Mouse (Mus musculus) hindbrain, postnatal 0 days (tissue): ENCODE measurements around the gene Ahnak. TPM values are rescaled to one million over a fixed set of nuclear protein-coding genes. Genes with fewer than 3 reads are reported as not detected.

Experiments used
- ATAC-seq: fragments of 200-750 bp; cut with Nextera tagmentation; 2 replicates; pipeline ENCODE4 v1.8.0; 2017; ENCODE audit warnings: mild to moderate bottlenecking, moderate TSS enrichment, moderate library complexity
- DNase-seq: peaks from one replicate; pipeline ENCODE4 v3.0.0-alpha.2; 2015; ENCODE audit warnings: low spot score
- H3K27ac ChIP-seq: fragments of 300-500 bp; sonication (generic); 2 replicates; pipeline ENCODE4 v1.5.1; 2014; ENCODE audit warnings: mild to moderate bottlenecking
- H3K27me3 ChIP-seq: fragments of 300-500 bp; sonication (generic); 2 replicates; pipeline ENCODE4 v1.6.1; 2014; ENCODE audit warnings: low read length, mixed read lengths; ENCODE audit not compliant: insufficient read depth
- H3K36me3 ChIP-seq: fragments of 300-500 bp; sonication (generic); 2 replicates; pipeline ENCODE4 v1.6.1; 2014; ENCODE audit warnings: low read length, mixed read lengths; ENCODE audit not compliant: insufficient read depth
- H3K4me1 ChIP-seq: fragments of 300-500 bp; sonication (generic); 2 replicates; pipeline ENCODE4 v1.6.1; 2014; ENCODE audit warnings: antibody characterized with exemption, low read length, mixed read lengths; ENCODE audit not compliant: insufficient read depth
- H3K4me2 ChIP-seq: fragments of 300-500 bp; sonication (generic); 2 replicates; pipeline ENCODE4 v1.6.1; 2014; ENCODE audit warnings: low read depth, mild to moderate bottlenecking, low read length, moderate library complexity, mixed read lengths
- H3K4me3 ChIP-seq: fragments of 300-500 bp; sonication (generic); 2 replicates; pipeline ENCODE4 v1.5.1; 2014; ENCODE audit warnings: low read length
- H3K9ac ChIP-seq: fragments of 300-500 bp; sonication (generic); replicated peaks from 2 replicates; pipeline ENCODE4 v1.6.1; 2014; ENCODE audit warnings: mild to moderate bottlenecking, low read length, moderate library complexity, mixed read lengths
- H3K9me3 ChIP-seq: fragments of 300-500 bp; sonication (generic); 2 replicates; pipeline ENCODE4 v1.6.1; 2016; ENCODE audit warnings: low read length, mixed read lengths
- CTCF ChIP-seq: IDR thresholded peaks from 2 replicates; pipeline ENCODE4 v1.5.1; 2016; ENCODE audit warnings: antibody characterized with exemption, control low read depth, low read depth
- WGBS: fragments of 180-500 bp; shearing (Covaris S2); extraction: QIAGEN DNeasy Blood & Tissue Kit; methylation state at CpG from one replicate; pipeline ENCODE4 v1.1.7; 2014; 5-methylcytosine and 5-hydroxymethylcytosine counted together
- polyA plus RNA-seq: library from polyadenylated mRNA; unstranded; fragments of >200 nt; fragmentation: Nextera tagmentation; extraction: Ambion mirVana; gene quantifications from 2 replicates; pipeline ENCODE4 v1.2.1, GENCODE M21; 2015
- total RNA-seq: library from RNA; depleted of rRNA; stranded (reverse); fragments of >200 nt; gene quantifications from 2 replicates; pipeline ENCODE4 v1.2.3, GENCODE M21; 2014

The Ahnak gene
- total and polyA plus RNA-seq, 2 experiments from 2014 or later, result 6.1 to 11.2 TPM

GRCm38 (mm10) chr19:8980771-8981170 lies 8.3 kb upstream of the Ahnak start:
- no peak for TF ChIP-seq CTCF
- H3K9me3 ChIP-seq, result no peaks in the 10 kb centered on the region
- ATAC-seq (no peak), DNase-seq (no peak)
- H3K4me3 ChIP-seq, result no peak overlapping the region
- H3K4me2 ChIP-seq, result no peak overlapping the region
- no peaks in the 10 kb centered on the region for H3K27me3 ChIP-seq
- peaks cover 7% of the 10 kb centered on the region; the same call in 1 of the 2 replicates for H3K4me1 ChIP-seq
- 55% methylated on average over 5 of the region's 5 CpGs for WGBS
- H3K36me3 ChIP-seq, result peaks cover 16% of the 10 kb centered on the region; the same call in 1 of the 2 replicates
- H3K9ac ChIP-seq, result no peak overlapping the region
- no peak overlapping the region for H3K27ac ChIP-seq

DNA sequence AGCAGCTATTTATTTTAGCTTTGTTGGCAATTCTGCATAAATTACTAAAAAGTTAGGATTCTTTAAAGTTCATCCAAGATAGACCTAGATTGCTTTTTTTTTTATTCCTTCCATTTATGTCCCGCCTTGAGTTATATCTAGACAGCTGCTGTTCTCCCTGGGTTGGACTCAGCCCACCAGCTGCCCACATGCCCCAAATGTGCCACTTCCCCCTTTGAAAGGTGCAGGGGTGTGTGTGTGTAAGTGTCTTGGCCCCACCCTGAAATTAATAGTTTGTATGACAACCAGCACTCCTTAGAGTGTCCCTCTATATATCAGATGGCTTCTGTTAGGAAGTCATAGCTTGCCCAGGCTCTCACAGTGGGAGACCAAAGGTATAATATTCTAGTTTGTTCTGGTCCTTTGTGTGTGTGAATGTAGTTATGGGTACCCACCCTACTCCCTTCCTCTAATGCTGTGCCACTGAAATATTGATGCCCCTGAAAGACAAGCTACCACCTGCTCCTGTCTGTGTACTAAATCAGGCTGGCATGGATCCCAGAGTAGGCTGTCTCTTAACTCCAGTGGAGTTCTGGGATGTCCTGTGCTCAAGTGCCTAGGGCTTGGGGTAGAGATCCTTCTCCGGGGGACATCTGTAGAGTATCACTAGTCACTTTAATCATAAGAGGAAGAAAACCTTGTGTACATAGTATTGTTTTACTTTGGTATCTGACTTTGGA lies 7.5 kb upstream of the Ahnak start:
- Histone ChIP-seq H3K27ac (no peak overlapping the region), H3K9ac (no peak overlapping the region), H3K4me1 (peaks cover 7% of the 10 kb centered on the region; the same call in 1 of the 2 replicates), H3K4me3 (no peak overlapping the region), H3K27me3 (no peaks in the 10 kb centered on the region), H3K9me3 (no peaks in the 10 kb centered on the region), H3K36me3 (peaks cover 16% of the 10 kb centered on the region; the same call in 1 of the 2 replicates), H3K4me2 (no peak overlapping the region)
- WGBS, result 72% methylated on average over 2 of the region's 2 CpGs
- peak; percentile 60 for DNase-seq
- no peak for TF ChIP-seq CTCF
- ATAC-seq, result no peak

DNA sequence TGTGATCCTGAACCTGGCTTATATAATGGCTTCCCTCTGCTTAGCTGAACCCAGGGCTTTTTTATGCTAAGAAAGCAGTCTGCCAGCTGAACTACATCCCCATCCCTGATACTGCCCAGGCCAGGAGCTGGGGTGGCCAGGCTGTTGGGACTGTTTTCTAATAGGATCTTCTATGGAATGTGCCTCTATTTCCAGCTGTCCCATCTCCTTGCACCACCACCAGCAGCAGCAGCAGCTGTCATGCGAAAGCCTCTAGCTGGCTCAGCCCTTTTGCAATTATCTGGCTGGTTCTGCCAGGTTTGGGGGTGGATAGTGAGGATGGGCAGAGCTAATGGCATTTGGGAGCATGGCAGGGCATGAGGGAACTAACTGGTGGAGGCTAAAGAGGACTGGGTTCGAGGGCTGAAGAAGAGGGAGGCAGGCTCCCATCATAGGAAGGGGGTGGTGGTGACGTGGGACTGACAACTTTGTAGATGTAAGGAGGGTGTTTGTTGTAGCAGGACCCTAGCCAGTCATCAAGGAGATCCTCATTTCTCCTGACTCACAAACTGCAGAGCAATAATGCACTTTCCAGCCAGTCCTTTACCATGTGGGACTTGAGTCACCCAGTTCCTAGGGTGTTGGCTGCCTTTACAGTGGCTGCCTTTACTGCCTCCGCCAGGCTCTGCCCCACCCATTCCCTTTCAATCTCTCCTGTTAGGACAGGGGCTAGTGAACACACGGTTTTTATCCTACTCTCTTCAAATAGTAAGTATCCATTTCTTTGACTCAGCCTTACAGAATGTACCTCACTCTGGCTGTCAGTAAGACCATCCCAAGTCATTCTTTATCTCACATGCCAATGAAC lies 6.6 kb upstream of the Ahnak start:
- Histone ChIP-seq H3K4me3 (no peak overlapping the region), H3K4me1 (peaks cover 7% of the 10 kb centered on the region; the same call in 1 of the 2 replicates), H3K4me2 (no peak overlapping the region), H3K36me3 (peaks cover 16% of the 10 kb centered on the region; the same call in 1 of the 2 replicates), H3K9ac (no peak overlapping the region), H3K27me3 (no peaks in the 10 kb centered on the region), H3K9me3 (no peaks in the 10 kb centered on the region), H3K27ac (no peak overlapping the region)
- DNase-seq (no peak), ATAC-seq (no peak)
- TF ChIP-seq CTCF, result no peak
- 60% methylated on average over 5 of the region's 5 CpGs for WGBS

DNA sequence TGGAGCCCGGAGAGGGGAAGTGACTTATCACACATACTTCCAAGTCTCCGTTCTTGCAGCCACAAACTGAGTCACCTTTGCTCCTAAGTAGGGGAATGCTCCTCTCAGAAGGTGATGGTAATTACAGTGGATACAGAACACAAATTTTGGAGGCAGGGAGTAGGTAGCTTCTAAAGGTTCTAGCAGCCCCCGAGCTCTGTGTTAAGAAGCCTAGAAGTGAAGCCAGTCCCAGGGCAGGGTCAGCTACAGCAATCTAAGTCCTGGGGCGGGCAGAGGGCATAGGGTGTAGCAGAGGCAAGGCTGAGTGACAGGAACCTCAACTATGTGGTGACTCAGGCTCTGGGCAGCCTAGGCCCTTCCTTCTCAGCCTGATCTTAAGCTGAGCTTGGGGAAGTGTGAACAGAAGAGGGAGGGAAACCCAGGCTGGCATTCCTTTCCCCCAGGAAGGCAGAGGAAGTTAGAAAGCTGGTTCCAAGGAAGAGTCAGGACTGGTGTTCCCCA lies 5.9 kb upstream of the Ahnak start:
- no peak for TF ChIP-seq CTCF
- Histone ChIP-seq H3K27ac (no peak overlapping the region), H3K27me3 (peaks cover under 1% of the 10 kb centered on the region; the same call in 1 of the 2 replicates), H3K9ac (no peak overlapping the region), H3K4me2 (no peak overlapping the region), H3K4me3 (no peak overlapping the region), H3K36me3 (peaks cover 13% of the 10 kb centered on the region; the same call in 1 of the 2 replicates), H3K4me1 (peaks cover 7% of the 10 kb centered on the region; the same call in 1 of the 2 replicates), H3K9me3 (no peaks in the 10 kb centered on the region)
- no peak for ATAC-seq
- 50% methylated on average over 4 of the region's 4 CpGs for WGBS
- no peak for DNase-seq

GRCm38 (mm10) chr19:8984255-8984868 lies 4.7 kb upstream of the Ahnak start:
- peaks cover 8% of the 10 kb centered on the region; the same call in 1 of the 2 replicates for H3K27me3 ChIP-seq
- 0 out of 2 replicates have a peak overlapping the region, but pooled peaks have one; percentile 17 for H3K9ac ChIP-seq
- H3K4me3 ChIP-seq, result no peak overlapping the region
- 6% methylated on average over 7 of the region's 7 CpGs for WGBS
- no peak for TF ChIP-seq CTCF
- H3K9me3 ChIP-seq, result no peaks in the 10 kb centered on the region
- H3K36me3 ChIP-seq, result peaks cover 2% of the 10 kb centered on the region; the same call in 1 of the 2 replicates
- DNase-seq, result peak; percentile 86
- no peak overlapping the region; the same call in 1 of the 2 replicates for H3K27ac ChIP-seq
- peak; percentile 82 for ATAC-seq
- 0 out of 2 replicates have a peak overlapping the region, but pooled peaks have one; percentile 30 for H3K4me2 ChIP-seq
- peaks cover 10% of the 10 kb centered on the region; the same call in 1 of the 2 replicates for H3K4me1 ChIP-seq

GRCm38 (mm10) chr19:8985891-8986290 lies 3.2 kb upstream of the Ahnak start:
- no peak for ATAC-seq
- peaks cover 10% of the 10 kb centered on the region; the same call in 1 of the 2 replicates for H3K4me1 ChIP-seq
- H3K4me3 ChIP-seq, result no peak overlapping the region

More at GRCm38 (mm10) chr19:8985891-8986290, 3.2 kb upstream of the Ahnak start:
- Histone ChIP-seq H3K9me3 (no peaks in the 10 kb centered on the region), H3K36me3 (no peaks in the 10 kb centered on the region), H3K27ac (no peak overlapping the region), H3K4me2 (no peak overlapping the region), H3K27me3 (peaks cover 14% of the 10 kb centered on the region; the same call in 1 of the 2 replicates), H3K9ac (no peak overlapping the region)
- 49% methylated on average over 5 of the region's 5 CpGs for WGBS
- no peak for TF ChIP-seq CTCF
- DNase-seq, result no peak
